Mouse (Mus musculus): ENCODE data around the gene Ash1l.

DNA sequence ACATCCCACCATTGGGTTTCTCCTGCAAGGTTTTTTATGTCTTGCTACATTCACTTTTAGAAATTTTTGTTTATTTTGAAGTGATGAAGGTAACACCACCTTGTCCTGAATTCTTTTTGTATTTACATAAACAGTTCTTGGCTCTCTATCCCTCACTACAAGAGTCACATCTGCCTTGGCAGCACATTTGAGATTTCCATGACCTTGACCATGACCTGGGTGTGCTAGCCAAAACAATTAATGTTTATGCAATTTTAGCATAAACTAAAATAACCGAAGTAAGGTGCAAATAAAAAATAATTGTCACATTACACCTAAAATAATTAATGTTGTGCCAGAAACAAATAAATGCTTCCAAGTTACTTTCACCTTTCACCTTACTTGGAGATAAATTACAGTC lies 157.7 kb downstream of the Ash1l start:
- TF ChIP-seq ZC3H11A (IDR thresholded peaks at IDR 0.05; ENCODE audit: borderline replicate concordance, low read depth, low read length) (no peak), ZNF384 (IDR thresholded peaks at IDR 0.05; ENCODE audit: low read depth, low read length) (no peak), HCFC1 (IDR thresholded peaks at IDR 0.05; ENCODE audit: borderline replicate concordance, insufficient read depth, low read length) (no peak)

All from ES-E14 (cell line).